Mouse (Mus musculus) hindbrain, embryonic 12.5 days (tissue): ENCODE results near the gene B230118H07Rik. TPM values are rescaled to one million over a fixed set of nuclear protein-coding genes. Genes with fewer than 3 reads are reported as not detected.

Experiments used
- ATAC-seq: fragments of 200-750 bp; cut with Nextera tagmentation; 2 replicates; pipeline ENCODE4 v1.8.0; 2017; ENCODE audit warnings: moderate TSS enrichment; ENCODE audit not compliant: low FRiP score
- H3K27ac ChIP-seq: fragments of 300-500 bp; sonication (generic); 2 replicates; pipeline ENCODE4 v1.5.1; 2016; ENCODE audit warnings: mild to moderate bottlenecking
- H3K27me3 ChIP-seq: fragments of 300-500 bp; sonication (generic); 2 replicates; pipeline ENCODE4 v1.6.1; 2016; ENCODE audit warnings: mild to moderate bottlenecking
- H3K36me3 ChIP-seq: fragments of 300-500 bp; sonication (generic); 2 replicates; pipeline ENCODE4 v1.6.1; 2016; ENCODE audit warnings: mild to moderate bottlenecking
- H3K4me1 ChIP-seq: fragments of 300-500 bp; sonication (generic); 2 replicates; pipeline ENCODE4 v1.6.1; 2016
- H3K4me2 ChIP-seq: fragments of 300-500 bp; sonication (generic); replicated peaks from 2 replicates; pipeline ENCODE4 v1.6.1; 2016; ENCODE audit warnings: mild to moderate bottlenecking
- H3K4me3 ChIP-seq: fragments of 300-500 bp; sonication (generic); 2 replicates; pipeline ENCODE4 v1.5.1; 2016; ENCODE audit warnings: mild to moderate bottlenecking
- H3K9ac ChIP-seq: fragments of 300-500 bp; sonication (generic); 2 replicates; pipeline ENCODE4 v1.6.1; 2016; ENCODE audit warnings: mild to moderate bottlenecking, moderate library complexity
- H3K9me3 ChIP-seq: fragments of 300-500 bp; sonication (generic); replicated peaks from 2 replicates; pipeline ENCODE4 v1.6.1; 2016; ENCODE audit warnings: mild to moderate bottlenecking
- WGBS: fragments of 180-500 bp; shearing (Covaris S2); methylation state at CpG from one replicate; pipeline ENCODE4 v1.1.7; 2016; 5-methylcytosine and 5-hydroxymethylcytosine counted together
- polyA plus RNA-seq: library from polyadenylated mRNA; unstranded; fragments of >200 nt; fragmentation: Nextera tagmentation; extraction: Ambion mirVana; gene quantifications from 2 replicates; pipeline ENCODE4 v1.2.1, GENCODE M21; 2016

The B230118H07Rik gene
- 57.7 and 58.6 TPM in 2 replicates for polyA plus RNA-seq

DNA sequence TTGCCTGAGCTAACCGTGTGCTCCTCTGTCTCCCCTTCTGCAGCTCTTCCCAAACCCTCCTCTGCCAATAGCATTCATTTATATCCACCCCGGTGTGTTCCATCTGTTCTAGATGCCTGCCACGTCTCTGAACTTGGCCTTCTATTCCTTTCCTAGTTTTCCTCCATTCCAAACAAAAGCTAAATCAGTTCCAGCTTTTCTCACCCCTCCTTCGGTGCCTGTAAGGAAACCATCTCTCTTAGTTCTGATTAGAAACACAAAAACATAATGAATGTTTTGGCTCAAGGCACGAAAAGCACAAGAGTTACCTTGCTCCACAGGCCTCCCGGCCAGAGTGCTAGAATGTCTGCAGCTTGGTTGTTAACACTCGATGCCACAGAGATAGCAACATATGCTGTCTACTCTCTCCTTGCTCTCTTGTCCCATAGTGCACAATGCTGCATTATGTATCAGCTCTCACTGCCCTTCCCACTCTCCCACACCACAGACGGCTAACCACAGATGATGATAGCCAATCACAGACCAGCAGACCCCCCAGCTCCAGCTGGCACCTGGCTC is at the start of gene B230118H07Rik, which contains the start of gene Rag1:
Gene B230118H07Rik, minus strand, starts transcription at position 419 of the 558 bp plus-strand sequence.
Gene Rag1, minus strand, starts transcription at position 388 of the 558 bp plus-strand sequence.
- 0 out of 2 replicates have a peak within 1 kb of the TSS, but pooled peaks have one; percentile 11 for H3K4me2 ChIP-seq
- no peaks in the 10 kb centered on the region for H3K36me3 ChIP-seq
- ATAC-seq: 0 out of 2 replicates have a peak, but pooled peaks have one; percentile 31
- WGBS: 43% methylated on average over 8 of the region's 8 CpGs
- H3K4me1 ChIP-seq: peaks cover 13% of the 10 kb centered on the region
- H3K4me3 ChIP-seq: no peak within 1 kb of the TSS
- no peaks in the 10 kb centered on the region for H3K27me3 ChIP-seq
- no peak within 1 kb of the TSS for H3K9ac ChIP-seq
- no peaks in the 10 kb centered on the region for H3K9me3 ChIP-seq
- no peak within 1 kb of the TSS; the same call in 1 of the 2 replicates for H3K27ac ChIP-seq

DNA sequence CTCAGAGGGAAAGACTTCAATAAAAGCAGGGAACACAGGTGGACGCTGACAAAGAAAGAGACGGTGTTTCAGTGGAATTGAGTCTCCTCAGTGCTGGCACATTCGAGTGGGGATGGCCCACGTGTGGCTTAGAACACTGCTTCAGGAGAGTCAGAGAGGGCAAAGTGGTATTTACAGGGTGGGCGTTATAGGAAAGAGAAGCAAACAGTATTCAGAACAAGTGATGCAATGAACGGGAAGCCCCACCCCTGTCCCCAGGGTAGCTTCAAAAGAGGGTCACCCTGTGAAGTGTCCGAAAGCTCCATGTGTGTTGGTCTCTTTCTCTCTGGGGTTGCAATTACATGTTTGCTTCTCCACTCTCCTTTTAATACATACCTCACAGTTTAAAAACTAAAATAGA is 46.3 kb upstream of the B230118H07Rik start:
- H3K4me1 ChIP-seq: no peaks in the 10 kb centered on the region
- no peak overlapping the region for H3K9ac ChIP-seq
- 89% methylated on average over 7 of the region's 7 CpGs for WGBS
- H3K9me3 ChIP-seq: no peaks in the 10 kb centered on the region
- ATAC-seq: no peak
- H3K36me3 ChIP-seq: peaks cover 60% of the 10 kb centered on the region
- no peak overlapping the region for H3K4me3 ChIP-seq
- H3K27ac ChIP-seq: no peak overlapping the region
- H3K4me2 ChIP-seq: no peak overlapping the region
- H3K27me3 ChIP-seq: no peaks in the 10 kb centered on the region

DNA sequence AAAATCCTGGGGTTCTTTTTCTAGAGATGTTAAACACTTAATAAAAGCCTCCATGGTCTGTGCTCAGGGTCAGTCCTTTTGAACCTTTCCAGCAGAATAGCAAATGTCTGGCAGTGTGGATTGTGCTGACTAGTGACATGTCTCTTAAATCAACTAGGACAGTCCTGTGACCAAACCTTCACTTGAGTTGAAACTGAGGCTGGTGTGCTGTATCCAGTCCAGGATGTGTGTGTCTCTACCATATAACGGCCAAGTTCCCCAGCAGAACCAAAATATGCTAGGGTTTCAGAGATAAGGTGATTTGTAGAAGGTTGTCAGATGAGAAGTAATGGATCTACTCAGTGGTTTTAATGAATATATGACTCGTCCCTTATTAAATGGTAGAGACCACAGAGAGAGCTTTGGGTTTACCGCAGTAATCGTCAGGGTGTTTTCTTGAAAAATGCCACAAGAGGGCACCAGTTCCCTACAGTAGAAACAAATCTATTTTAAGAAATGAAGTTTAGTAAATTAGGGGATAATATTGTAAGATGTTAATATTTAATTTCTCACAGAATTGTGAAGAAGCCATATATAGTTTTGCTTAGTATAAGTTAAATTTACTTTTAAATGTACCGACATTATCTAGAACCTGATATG is 44.4 kb upstream of the B230118H07Rik start:
- H3K27me3 ChIP-seq: no peaks in the 10 kb centered on the region
- ATAC-seq: no peak
- H3K27ac ChIP-seq: no peak overlapping the region
- no peak overlapping the region for H3K9ac ChIP-seq
- H3K4me1 ChIP-seq: no peaks in the 10 kb centered on the region
- no peak overlapping the region for H3K4me3 ChIP-seq
- H3K36me3 ChIP-seq: peaks cover 57% of the 10 kb centered on the region
- 68% methylated on average over 5 of the region's 5 CpGs for WGBS
- H3K9me3 ChIP-seq: no peaks in the 10 kb centered on the region
- H3K4me2 ChIP-seq: no peak overlapping the region

DNA sequence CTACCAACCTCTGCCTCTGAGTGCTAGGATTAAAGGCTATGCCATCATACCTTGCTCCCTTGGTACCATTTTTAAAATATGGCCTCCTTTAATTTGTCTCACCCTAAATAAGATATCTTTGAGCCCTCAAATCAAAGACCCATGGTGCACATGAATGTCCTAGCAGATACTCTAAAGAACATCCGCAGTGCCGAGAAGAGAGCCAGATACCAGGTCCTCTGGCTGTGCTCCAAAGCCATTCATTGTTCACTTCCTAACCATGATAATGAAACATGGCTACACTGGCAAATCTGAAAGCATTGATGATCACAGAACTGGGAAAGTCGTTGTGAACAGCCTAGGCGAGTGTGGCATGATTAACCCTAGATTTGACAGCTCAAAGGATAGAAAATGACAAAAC is 43.7 kb upstream of the B230118H07Rik start:
- Histone ChIP-seq H3K4me2 (no peak overlapping the region), H3K27me3 (no peaks in the 10 kb centered on the region), H3K4me3 (no peak overlapping the region), H3K27ac (no peak overlapping the region), H3K9ac (no peak overlapping the region), H3K9me3 (no peaks in the 10 kb centered on the region), H3K4me1 (no peaks in the 10 kb centered on the region), H3K36me3 (peaks cover 59% of the 10 kb centered on the region)
- WGBS: 78% methylated on average over 4 of the region's 4 CpGs
- ATAC-seq: no peak

DNA sequence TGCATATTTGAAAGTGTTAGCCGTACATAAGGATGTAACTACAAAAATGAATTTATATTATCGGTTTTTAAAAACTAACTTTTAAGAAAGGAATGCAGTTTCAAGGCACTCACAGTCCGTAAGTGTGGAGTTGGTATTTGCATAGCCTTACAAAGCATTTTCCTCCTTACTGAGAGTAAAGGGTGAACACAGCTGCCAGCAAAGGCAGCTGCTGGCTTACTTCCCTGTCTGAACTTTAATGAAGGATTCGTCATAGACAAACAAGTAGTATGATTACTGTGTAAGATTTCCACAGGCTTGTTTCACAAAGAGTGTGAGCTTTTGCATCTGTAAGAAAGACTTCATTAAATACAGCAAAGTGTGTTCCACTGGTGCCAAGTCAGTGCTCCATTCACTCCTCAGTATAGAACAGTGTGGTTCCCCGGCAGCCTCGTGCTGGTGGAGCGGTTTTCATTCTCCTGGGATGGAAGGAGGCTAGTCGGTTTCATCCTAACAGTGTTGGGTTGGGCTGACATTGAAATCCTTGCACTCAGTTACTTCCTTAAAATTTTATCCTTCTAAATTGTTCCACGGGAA is 41.0 kb upstream of the B230118H07Rik start:
- Histone ChIP-seq H3K36me3 (peaks cover 56% of the 10 kb centered on the region), H3K4me1 (no peaks in the 10 kb centered on the region), H3K4me2 (no peak overlapping the region), H3K9ac (no peak overlapping the region), H3K27me3 (no peaks in the 10 kb centered on the region), H3K4me3 (no peak overlapping the region), H3K27ac (no peak overlapping the region), H3K9me3 (no peaks in the 10 kb centered on the region)
- no peak for ATAC-seq
- 94% methylated on average over 9 of the region's 9 CpGs for WGBS

DNA sequence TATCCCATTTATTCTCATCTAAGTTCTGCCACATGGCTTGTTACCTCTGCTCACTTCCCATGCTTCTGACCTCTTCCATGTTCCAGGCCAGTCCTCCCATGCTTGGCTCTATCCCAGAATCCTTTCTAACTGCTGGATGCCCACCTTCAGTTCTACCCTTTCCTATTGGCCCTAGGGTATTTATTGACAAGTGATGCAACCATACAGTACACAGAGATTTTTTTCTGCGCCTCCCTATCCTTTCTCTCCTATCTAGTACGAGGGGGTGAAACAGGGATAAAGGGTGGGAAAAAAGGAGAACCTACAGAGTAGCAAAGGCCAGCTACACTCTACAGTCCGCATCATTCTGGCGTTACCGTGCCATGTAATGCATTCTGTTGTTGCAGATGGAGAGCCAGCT is 38.7 kb upstream of the B230118H07Rik start:
- no peak for ATAC-seq
- Histone ChIP-seq H3K9me3 (no peaks in the 10 kb centered on the region), H3K4me3 (no peak overlapping the region), H3K36me3 (peaks cover 66% of the 10 kb centered on the region), H3K4me2 (no peak overlapping the region), H3K27me3 (no peaks in the 10 kb centered on the region), H3K9ac (no peak overlapping the region), H3K4me1 (no peaks in the 10 kb centered on the region), H3K27ac (no peak overlapping the region)
- 95% methylated on average over 5 of the region's 5 CpGs for WGBS

DNA sequence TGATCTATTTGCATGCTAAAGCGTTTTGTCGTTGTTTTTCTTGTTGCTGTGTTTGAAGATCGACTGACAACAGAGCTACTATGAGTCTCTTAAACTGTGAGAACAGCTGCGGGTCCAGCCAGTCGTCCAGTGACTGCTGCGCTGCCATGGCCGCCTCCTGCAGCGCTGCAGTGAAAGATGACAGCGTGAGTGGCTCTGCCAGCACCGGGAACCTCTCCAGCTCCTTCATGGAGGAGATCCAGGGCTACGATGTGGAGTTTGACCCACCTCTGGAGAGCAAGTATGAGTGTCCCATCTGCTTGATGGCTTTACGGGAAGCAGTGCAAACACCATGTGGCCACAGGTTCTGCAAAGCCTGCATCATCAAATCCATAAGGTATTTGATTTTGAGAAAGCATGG is 35.1 kb upstream of the B230118H07Rik start:
- Histone ChIP-seq H3K4me1 (peaks cover under 1% of the 10 kb centered on the region), H3K9ac (no peak overlapping the region), H3K36me3 (peaks cover 50% of the 10 kb centered on the region), H3K4me2 (no peak overlapping the region), H3K27ac (no peak overlapping the region), H3K9me3 (no peaks in the 10 kb centered on the region), H3K4me3 (no peak overlapping the region), H3K27me3 (no peaks in the 10 kb centered on the region)
- 93% methylated on average over 12 of the region's 12 CpGs for WGBS
- ATAC-seq: no peak

DNA sequence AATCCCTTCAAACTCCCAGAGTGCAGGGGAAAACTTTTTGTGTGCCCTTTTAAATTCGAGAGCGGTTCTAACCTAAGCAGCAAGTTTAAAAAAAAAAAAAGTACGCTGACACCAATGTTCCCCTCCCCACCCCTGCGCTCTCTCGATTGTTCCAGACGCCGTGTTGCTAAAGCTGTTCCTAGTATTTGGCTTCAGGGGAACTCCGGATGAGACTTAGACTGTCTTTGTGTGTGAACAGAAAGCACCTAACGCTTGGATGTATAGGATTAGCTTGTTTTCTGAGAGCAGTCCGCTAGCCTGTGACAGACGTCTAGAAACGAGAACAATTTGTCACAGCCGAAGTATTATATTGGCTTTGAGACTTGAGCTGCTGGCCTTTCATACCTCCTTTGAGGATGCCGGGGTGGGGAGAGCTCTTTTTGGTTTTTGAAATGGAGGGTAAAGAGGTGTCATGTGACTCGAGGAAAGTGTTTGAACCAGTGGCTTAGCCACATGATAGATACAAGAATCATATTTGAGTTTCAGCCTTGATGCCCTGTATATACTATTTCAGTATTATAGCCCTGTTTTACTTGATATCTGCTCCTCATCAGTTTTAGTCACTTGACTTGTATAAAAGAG is 29.9 kb upstream of the B230118H07Rik start:
- Histone ChIP-seq H3K27me3 (peaks cover 5% of the 10 kb centered on the region; the same call in 1 of the 2 replicates), H3K4me2 (peak overlapping the region; percentile 81), H3K36me3 (peaks cover 9% of the 10 kb centered on the region), H3K27ac (no peak overlapping the region), H3K4me1 (peaks cover 4% of the 10 kb centered on the region), H3K4me3 (peak overlapping the region; percentile 84), H3K9ac (peak overlapping the region; percentile 95), H3K9me3 (no peaks in the 10 kb centered on the region)
- ATAC-seq: no peak
- WGBS: 2% methylated on average over 15 of the region's 15 CpGs

DNA sequence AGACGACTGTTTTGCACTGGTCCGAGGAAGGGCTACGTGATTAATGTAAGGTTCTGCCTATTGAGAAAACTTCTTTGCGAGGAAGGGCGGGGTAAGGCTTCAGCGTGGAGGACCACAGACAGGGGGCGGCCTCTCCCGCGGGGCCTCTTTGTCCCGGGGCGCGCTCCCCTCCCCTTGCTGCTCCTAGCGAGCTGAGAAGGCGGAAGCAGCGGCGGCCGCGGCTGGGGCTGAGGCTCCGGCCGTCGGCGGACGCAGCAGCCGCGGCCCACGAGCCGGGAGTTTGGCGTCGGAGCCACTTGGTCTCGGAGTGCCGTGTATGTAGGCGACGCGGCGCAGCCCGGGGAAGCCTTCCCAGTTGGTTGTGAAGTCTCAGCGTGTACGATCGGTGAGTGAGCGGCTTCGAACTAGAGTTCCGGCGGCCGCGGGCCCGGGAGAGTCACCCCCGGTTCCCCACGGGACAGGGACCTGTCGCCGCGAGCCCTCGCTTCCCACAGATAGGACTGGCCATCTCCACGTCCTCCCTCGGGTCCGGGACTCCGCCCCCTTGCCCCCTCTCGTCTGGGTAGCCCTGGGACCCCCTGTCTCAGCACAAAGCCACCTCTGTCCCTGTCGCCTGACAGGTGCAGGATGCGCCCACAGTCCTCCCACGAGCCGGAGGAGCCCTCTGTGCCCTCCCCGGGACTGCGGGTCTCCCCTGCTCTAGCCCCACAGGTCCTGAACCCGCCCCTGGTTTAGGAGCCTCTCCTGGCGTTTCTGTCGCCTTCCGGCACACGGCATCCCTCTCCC is 29.1 kb upstream of the B230118H07Rik start, which contains the start of gene Traf6:
Gene Traf6, plus strand, starts transcription at position 194 of the 786 bp plus-strand sequence.
- Histone ChIP-seq H3K4me3 (peak within 1 kb of the TSS; percentile 84), H3K4me2 (peak within 1 kb of the TSS; percentile 81), H3K4me1 (peaks cover 4% of the 10 kb centered on the region), H3K36me3 (peaks cover 6% of the 10 kb centered on the region; the same call in 1 of the 2 replicates), H3K9ac (peak within 1 kb of the TSS; percentile 95), H3K9me3 (no peaks in the 10 kb centered on the region), H3K27ac (peak within 1 kb of the TSS; percentile 74; the same call in 1 of the 2 replicates), H3K27me3 (peaks cover 5% of the 10 kb centered on the region; the same call in 1 of the 2 replicates)
- peak; percentile 94 for ATAC-seq
- under 1% methylated on average over 67 of the region's 68 CpGs for WGBS

DNA sequence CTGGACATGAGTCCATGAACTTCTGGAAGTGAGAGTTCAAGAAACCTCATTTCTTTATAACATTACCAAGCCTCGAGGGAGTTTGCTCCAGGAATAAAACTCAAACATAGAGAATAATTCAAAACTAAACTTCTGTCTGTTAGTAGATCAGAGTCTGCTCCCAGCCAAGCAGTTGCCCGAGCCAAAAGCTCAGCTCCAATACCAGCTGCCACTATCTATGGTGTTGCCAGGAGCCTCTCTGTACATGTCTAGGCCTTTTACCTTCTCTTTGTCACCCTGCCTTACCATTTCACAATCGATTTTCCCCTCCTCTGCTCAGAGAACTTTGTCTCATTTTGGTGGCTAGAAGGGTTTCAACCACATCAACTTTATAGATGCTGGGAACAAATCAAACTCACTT is 24.2 kb upstream of the B230118H07Rik start:
- Histone ChIP-seq H3K4me3 (no peak overlapping the region), H3K4me1 (no peaks in the 10 kb centered on the region), H3K9ac (no peak overlapping the region), H3K4me2 (no peak overlapping the region), H3K36me3 (no peaks in the 10 kb centered on the region), H3K27me3 (peaks cover 5% of the 10 kb centered on the region; the same call in 1 of the 2 replicates), H3K9me3 (no peaks in the 10 kb centered on the region), H3K27ac (no peak overlapping the region)
- no peak for ATAC-seq
- 77% methylated on average over 3 of the region's 3 CpGs for WGBS

DNA sequence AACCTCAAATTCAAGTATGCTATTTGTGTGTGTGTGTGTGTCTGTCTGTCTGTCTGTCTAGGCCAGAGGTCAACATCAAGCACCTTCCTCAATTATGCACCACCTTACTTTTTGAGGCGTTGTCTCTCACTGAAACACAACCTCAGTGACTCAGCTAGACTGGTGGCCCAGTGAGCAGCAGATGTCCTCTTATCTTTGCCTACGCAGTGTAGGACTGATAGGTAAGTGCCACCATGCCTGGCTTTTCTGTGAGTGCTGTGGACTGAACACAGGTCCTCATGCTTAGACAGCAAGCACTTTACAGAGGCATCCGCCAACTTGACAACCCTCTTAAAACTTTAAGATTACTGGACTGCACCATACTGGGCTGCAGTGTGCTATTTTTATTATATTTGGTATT is 19.4 kb upstream of the B230118H07Rik start:
- no peak overlapping the region for H3K27ac ChIP-seq
- no peaks in the 10 kb centered on the region for H3K27me3 ChIP-seq
- no peaks in the 10 kb centered on the region for H3K36me3 ChIP-seq
- no peaks in the 10 kb centered on the region for H3K9me3 ChIP-seq
- H3K9ac ChIP-seq: no peak overlapping the region
- H3K4me2 ChIP-seq: no peak overlapping the region
- 0 out of 2 replicates have a peak, but pooled peaks cover 2% of the 10 kb centered on the region for H3K4me1 ChIP-seq
- no peak overlapping the region for H3K4me3 ChIP-seq
- 95% methylated on average over 3 of the region's 3 CpGs for WGBS
- no peak for ATAC-seq
